Mouse (Mus musculus) lung, embryonic 14.5 days (tissue): ENCODE measurements at regions not wholly inside any gene's neighbourhood (a gene's known extent, or its start where the extent isn't known, plus 50 kb on each side); places are given as distances from the start of the nearest gene placed in this dataset.

Experiments
- ATAC-seq: fragments of 200-750 bp; cut with Nextera tagmentation; 2 replicates; pipeline ENCODE4 v1.8.0; 2017; ENCODE audit warnings: mild to moderate bottlenecking, moderate TSS enrichment, moderate library complexity; ENCODE audit not compliant: insufficient read depth
- DNase-seq: peaks from one replicate; pipeline ENCODE4 v3.0.0-alpha.2; 2015
- H3K27ac ChIP-seq: fragments of 300-500 bp; sonication (generic); 2 replicates; pipeline ENCODE4 v1.5.1; 2014; ENCODE audit warnings: low read depth, mild to moderate bottlenecking, moderate library complexity
- H3K27me3 ChIP-seq: fragments of 300-500 bp; sonication (generic); 2 replicates; pipeline ENCODE4 v1.6.1; 2014; ENCODE audit warnings: low read length, control low read depth; ENCODE audit not compliant: insufficient read depth
- H3K36me3 ChIP-seq: fragments of 300-500 bp; sonication (generic); 2 replicates; pipeline ENCODE4 v1.6.1; 2014; ENCODE audit warnings: control low read depth; ENCODE audit not compliant: insufficient read depth
- H3K4me1 ChIP-seq: fragments of 300-500 bp; sonication (generic); 2 replicates; pipeline ENCODE4 v1.6.1; 2014; ENCODE audit warnings: antibody characterized with exemption, control low read depth; ENCODE audit not compliant: insufficient read depth
- H3K4me2 ChIP-seq: fragments of 300-500 bp; sonication (generic); 2 replicates; pipeline ENCODE4 v1.6.1; 2014; ENCODE audit warnings: mild to moderate bottlenecking
- H3K4me3 ChIP-seq: fragments of 300-500 bp; sonication (generic); 2 replicates; pipeline ENCODE4 v1.5.1; 2014; ENCODE audit warnings: low read depth, low read length
- H3K9ac ChIP-seq: fragments of 300-500 bp; sonication (generic); 2 replicates; pipeline ENCODE4 v1.6.1; 2014
- H3K9me3 ChIP-seq: fragments of 300-500 bp; sonication (generic); 2 replicates; pipeline ENCODE4 v1.6.1; 2016; ENCODE audit warnings: low read depth, low read length, control low read depth
- CTCF ChIP-seq: IDR thresholded peaks from 2 replicates; pipeline ENCODE4 v1.5.1; 2016; ENCODE audit warnings: antibody characterized with exemption, low read depth
- WGBS: fragments of 180-500 bp; shearing (Covaris S2); extraction: QIAGEN DNeasy Blood & Tissue Kit; methylation state at CpG from one replicate; pipeline ENCODE4 v1.1.7; 2014; 5-methylcytosine and 5-hydroxymethylcytosine counted together

GRCm38 (mm10) chr10:66102103-66102502, 993.8 kb upstream of the Jmjd1c start:
- TF ChIP-seq CTCF, result no peak
- Histone ChIP-seq H3K27ac (no peak overlapping the region), H3K9ac (no peak overlapping the region), H3K27me3 (no peaks in the 10 kb centered on the region), H3K4me2 (no peak overlapping the region), H3K4me1 (no peaks in the 10 kb centered on the region), H3K4me3 (no peak overlapping the region), H3K9me3 (no peaks in the 10 kb centered on the region), H3K36me3 (no peaks in the 10 kb centered on the region)
- DNase-seq (no peak), ATAC-seq (no peak)
- 75% methylated on average over 2 of the region's 2 CpGs for WGBS

- ATAC-seq, result no peak
- H3K4me3 ChIP-seq, result no peak overlapping the region
- H3K4me1 ChIP-seq, result no peaks in the 10 kb centered on the region
- H3K36me3 ChIP-seq, result no peaks in the 10 kb centered on the region
- H3K4me2 ChIP-seq, result no peak overlapping the region
- WGBS, result 18% methylated on average over 3 of the region's 3 CpGs
- H3K9me3 ChIP-seq, result no peaks in the 10 kb centered on the region
- H3K27ac ChIP-seq, result no peak overlapping the region
- H3K9ac ChIP-seq, result no peak overlapping the region
- no peaks in the 10 kb centered on the region for H3K27me3 ChIP-seq
- no peak for TF ChIP-seq CTCF
- DNase-seq, result no peak
Observed at GRCm38 (mm10) chr10:66131361-66131760, 964.6 kb upstream of the Jmjd1c start.

GRCm38 (mm10) chr10:66132025-66132424, 963.9 kb upstream of the Jmjd1c start:
- ATAC-seq, result no peak
- no peak for DNase-seq
- 72% methylated on average over 4 of the region's 4 CpGs for WGBS

GRCm38 (mm10) chr10:66142413-66142812, 953.5 kb upstream of the Jmjd1c start:
- H3K27ac ChIP-seq, result no peak overlapping the region
- H3K9ac ChIP-seq, result no peak overlapping the region
- ATAC-seq (no peak), DNase-seq (no peak)
- WGBS, result 89% methylated on average over 1 of the region's 1 CpGs
- H3K36me3 ChIP-seq, result no peaks in the 10 kb centered on the region
- no peaks in the 10 kb centered on the region for H3K9me3 ChIP-seq
- no peak for TF ChIP-seq CTCF
- no peak overlapping the region for H3K4me3 ChIP-seq
- H3K27me3 ChIP-seq, result no peaks in the 10 kb centered on the region
- no peaks in the 10 kb centered on the region for H3K4me1 ChIP-seq
- H3K4me2 ChIP-seq, result no peak overlapping the region

More at GRCm38 (mm10) chr10:66132025-66132424, 963.9 kb upstream of the Jmjd1c start:
- H3K27ac ChIP-seq, result no peak overlapping the region
- TF ChIP-seq CTCF, result no peak
- H3K4me3 ChIP-seq, result no peak overlapping the region
- no peaks in the 10 kb centered on the region for H3K36me3 ChIP-seq
- no peaks in the 10 kb centered on the region for H3K27me3 ChIP-seq
- H3K4me1 ChIP-seq, result no peaks in the 10 kb centered on the region
- no peak overlapping the region for H3K4me2 ChIP-seq
- H3K9me3 ChIP-seq, result no peaks in the 10 kb centered on the region
- no peak overlapping the region for H3K9ac ChIP-seq

GRCm38 (mm10) chr10:66142910-66143309, 953.0 kb upstream of the Jmjd1c start:
- Histone ChIP-seq H3K27ac (no peak overlapping the region), H3K27me3 (no peaks in the 10 kb centered on the region), H3K4me3 (no peak overlapping the region), H3K9ac (no peak overlapping the region), H3K9me3 (no peaks in the 10 kb centered on the region), H3K4me1 (no peaks in the 10 kb centered on the region), H3K36me3 (no peaks in the 10 kb centered on the region), H3K4me2 (no peak overlapping the region)
- no peak for DNase-seq
- TF ChIP-seq CTCF, result no peak
- no peak for ATAC-seq

- no peak overlapping the region for H3K4me2 ChIP-seq
- TF ChIP-seq CTCF, result no peak
- no peaks in the 10 kb centered on the region for H3K27me3 ChIP-seq
- DNase-seq (no peak), ATAC-seq (no peak)
- 81% methylated on average over 2 of the region's 2 CpGs for WGBS
- no peak overlapping the region for H3K27ac ChIP-seq
- H3K4me3 ChIP-seq, result no peak overlapping the region
- no peaks in the 10 kb centered on the region for H3K9me3 ChIP-seq
- H3K36me3 ChIP-seq, result no peaks in the 10 kb centered on the region
- no peaks in the 10 kb centered on the region for H3K4me1 ChIP-seq
- H3K9ac ChIP-seq, result no peak overlapping the region
Observed at GRCm38 (mm10) chr10:66150966-66151365, 945.0 kb upstream of the Jmjd1c start.

- ATAC-seq (no peak), DNase-seq (no peak)
- Histone ChIP-seq H3K4me1 (no peaks in the 10 kb centered on the region), H3K9me3 (no peaks in the 10 kb centered on the region), H3K4me3 (no peak overlapping the region), H3K27me3 (no peaks in the 10 kb centered on the region), H3K27ac (no peak overlapping the region), H3K9ac (no peak overlapping the region), H3K4me2 (no peak overlapping the region), H3K36me3 (no peaks in the 10 kb centered on the region)
- TF ChIP-seq CTCF, result no peak
- WGBS, result 84% methylated on average over 4 of the region's 4 CpGs
Observed at GRCm38 (mm10) chr10:66152777-66153176, 943.1 kb upstream of the Jmjd1c start.
